Mouse (Mus musculus) thymus, adult 18-20 months (tissue): Measurements from ENCODE around the gene Lhx2.

Experiments
- DNase-seq, 2 experiments: peaks; one replicate each; pipeline ENCODE4 v3.0.0; 2022; ENCODE audit warnings: mixed read lengths in 2 of 2

Gene Lhx2

DNA sequence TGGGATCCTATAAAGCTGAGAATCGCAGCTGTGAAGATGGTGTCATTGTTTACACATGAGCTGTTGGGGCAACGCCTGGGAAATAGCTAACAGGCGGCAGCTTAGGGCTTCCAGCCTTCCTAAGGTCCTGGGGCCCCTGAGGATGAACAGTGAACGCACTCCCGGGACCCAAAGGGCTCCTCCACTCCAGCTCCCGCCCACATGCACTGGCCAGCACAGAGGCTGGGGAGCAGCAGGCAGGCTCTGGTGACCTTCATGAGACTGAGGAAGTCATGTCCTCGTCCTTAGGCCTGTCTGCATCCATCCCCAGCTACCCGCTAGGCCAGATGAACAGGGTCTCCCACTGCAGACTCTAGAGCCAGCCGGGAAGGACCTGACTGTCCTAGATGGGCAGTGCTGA is 27.9 kb downstream of the Lhx2 start:
- DNase-seq, result no peak

DNA sequence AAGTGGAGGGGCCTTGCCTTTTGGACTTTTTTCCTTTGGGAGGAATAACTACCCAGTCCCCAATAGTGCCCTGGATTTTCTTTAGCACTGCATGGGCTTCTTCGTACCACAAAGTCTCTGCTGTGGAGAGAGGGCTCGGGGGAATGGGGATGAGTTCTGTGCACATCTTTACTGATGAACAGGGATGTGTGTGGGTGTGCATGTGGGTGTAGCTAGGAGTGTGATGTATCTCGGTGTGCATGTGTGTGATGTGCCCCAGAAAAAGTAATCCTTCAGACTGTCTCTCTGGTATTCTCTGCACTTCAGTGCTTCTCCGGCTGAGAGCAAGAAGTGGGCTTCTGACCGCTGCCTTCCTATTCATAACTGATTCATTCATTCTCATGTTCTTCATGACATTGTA is 28.8 kb downstream of the Lhx2 start:
- DNase-seq, result no peak

DNA sequence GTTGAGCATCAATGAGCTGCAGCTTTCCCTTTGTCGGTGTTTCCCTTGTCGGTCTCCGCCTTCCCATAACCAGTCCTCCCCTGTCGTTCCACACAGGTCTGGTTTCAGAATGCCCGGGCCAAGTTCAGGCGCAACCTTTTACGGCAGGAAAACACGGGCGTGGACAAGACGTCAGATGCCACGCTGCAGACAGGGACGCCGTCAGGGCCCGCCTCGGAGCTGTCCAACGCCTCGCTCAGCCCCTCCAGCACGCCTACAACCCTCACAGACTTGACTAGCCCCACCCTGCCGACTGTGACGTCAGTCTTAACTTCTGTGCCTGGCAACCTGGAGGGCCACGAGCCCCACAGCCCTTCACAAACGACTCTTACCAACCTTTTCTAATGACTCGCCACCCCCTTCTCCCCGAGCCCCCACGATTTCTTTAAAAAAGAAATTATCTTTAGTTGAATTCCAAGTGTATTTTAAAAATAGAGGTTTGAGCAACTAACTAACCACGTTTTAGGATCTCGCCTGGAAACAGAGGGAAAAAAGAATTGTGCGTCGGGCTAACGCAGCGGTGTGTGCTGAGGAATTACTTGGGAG is 29.8 kb downstream of the Lhx2 start:
- peak; percentile 30 to 39 for DNase-seq

DNA sequence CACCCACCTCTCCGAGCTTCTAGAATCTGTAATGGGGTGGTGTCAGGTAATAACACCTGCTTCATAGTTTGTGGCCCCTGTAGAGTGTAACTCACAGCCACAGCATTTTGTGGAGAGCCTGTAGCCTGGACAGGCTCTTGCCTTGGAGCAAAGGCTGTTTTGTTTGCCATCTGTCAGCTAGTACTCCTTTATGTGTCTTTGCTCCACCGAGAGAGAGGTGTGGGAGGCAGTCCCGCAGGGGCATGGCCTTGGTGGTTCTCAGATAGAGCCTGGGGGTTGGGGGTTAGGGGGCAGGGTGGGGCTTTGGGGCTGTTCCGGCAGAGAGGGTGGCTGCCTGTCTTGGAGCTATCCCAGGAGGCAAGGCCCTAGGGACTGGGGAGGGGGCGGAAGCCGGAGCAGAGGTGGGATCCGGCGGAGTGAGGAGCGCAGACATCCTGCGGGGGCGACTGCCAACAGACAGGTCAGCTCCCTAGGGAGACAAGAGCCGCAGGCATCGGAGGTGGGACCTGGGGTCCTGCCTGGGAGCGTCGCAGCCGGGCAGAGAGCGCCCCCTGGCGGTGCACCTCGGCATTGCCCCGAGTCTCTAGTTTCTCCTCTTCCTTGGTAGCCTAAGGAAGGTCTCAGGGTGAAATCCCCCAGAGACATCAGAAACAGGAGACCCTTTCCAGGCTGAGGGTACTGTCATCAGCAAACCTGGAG is 36.7 kb downstream of the Lhx2 start:
- DNase-seq, result peak; percentile 30 to 34

DNA sequence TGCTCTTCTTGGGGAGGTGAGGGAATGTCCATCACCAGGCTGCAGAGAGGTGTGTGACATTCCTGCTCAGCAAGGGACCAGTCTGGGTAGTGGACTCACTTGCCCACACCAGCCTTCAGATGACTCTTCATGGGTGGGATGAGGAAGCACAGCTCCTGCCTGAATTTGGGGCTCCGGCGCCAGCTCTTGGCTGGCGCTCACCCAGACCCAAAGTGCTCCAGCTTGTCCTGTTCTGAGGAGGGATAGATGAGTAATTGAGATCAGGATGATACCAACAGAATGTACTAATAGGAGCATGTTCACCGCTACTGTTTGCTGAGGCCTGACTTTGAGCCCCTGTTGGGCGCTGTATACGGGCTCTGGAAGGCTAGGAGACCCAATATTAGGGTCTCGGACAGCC is 38.2 kb downstream of the Lhx2 start:
- no peak for DNase-seq

DNA sequence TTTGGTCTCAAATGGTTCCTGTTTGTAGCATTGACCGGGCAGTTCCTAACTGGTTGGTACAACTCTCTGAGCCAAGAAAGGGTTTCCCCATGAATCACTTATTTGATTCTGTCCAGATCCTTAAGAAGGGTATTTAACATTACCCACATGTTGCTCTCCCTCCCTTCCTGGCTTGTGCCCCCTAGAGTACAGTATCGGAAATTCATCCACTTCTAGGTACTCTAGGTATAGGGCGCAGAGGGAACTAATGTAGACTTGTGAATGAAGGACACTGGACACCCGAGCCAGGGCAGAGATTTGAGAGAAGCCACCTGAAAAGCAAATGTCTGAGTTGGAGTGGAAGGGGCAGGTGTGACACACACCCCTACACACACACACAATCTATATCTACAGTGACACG is 39.3 kb downstream of the Lhx2 start:
- DNase-seq, result no peak

DNA sequence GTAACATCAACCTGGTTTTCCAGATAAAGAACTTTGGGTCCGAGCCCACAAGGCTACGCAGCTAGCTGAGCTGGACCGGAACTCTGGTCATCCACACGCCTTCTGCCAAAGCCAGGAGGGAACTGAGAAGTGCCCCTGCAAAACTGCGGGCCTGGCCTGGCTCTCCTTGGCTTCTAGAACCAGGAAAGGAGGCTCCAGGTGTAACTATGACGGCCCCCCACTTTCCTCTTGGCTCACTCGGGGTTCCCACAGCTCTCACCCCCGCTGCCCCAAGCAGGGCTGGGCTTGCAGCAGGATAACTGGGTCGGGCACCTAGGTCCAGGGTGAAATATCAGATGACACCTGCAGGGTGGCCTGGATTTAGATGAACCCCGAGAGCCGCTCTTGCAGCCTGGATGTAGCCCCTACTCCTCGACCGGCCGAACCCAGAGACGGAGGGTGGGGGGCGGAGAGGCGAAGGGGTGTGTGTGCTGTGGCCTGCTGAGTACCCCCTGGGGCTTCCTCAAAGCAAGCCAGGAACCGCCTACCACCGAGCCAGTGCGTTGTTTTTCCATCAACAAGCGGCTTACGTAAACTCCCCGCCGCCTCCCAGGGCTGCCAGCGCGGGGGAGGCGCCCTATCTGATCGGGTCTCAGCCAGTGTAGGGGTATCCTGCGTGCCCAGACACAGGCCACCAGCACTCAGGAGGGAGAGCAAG is 39.9 kb downstream of the Lhx2 start:
- DNase-seq, result no peak

DNA sequence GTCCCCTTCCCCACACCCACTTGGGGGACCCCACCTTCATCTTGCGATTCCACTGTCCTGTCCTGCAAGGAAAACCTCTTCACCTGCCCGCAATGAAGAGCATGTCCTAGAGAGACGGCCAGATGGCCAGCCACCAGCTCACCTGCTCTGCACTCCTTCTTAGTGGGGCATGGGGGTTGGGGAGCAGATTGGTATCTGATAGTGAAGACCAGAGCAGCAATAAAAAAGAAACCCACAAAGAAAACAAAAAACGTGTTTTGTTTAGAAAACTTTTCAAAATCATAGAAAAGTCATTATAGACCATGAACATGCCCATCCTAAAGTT is 40.4 kb downstream of the Lhx2 start:
- no peak for DNase-seq

DNA sequence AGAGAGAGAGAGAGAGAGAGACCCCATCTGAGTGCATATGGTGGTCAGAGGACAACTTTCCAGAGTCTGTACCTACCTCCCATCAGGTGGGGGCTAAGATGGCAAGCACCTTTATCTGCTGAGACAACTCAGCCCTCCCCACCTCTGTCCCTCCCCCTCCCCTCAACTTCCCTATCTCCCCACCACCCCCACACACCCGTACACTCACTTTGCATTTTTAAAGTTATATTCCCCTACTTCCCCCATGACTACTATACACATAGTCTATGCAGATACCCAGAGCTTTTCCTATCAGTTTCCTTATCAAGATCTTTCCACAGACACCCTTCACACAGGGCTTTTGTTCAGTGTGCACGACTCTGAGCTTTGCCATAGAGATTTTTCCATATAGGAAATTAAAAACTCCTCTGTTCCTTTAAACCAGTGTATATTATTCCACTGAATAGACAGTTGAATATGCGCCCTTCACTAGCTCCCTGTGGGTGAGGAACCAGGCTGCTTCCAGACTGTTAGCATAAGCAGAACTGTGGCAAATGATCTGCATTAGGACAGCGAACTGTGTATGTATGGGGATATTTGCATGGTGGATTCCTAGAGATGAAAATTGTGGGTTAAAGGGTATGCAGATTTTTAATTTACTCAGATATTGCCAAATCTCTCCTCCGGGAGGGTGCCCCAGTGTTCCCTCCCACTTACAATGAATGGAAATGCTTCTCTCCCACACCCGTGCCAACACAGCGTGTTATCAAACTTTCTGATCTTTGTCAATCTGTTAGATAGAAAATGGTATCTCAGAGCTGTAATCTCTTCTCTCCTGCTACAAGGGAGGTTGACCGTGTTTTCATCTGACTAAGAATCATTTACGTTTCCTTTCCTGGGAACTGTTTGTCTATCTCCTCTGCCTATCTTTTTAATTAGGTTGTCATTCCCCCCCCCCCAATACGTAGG is 41.3 kb downstream of the Lhx2 start:
- DNase-seq, result no peak

DNA sequence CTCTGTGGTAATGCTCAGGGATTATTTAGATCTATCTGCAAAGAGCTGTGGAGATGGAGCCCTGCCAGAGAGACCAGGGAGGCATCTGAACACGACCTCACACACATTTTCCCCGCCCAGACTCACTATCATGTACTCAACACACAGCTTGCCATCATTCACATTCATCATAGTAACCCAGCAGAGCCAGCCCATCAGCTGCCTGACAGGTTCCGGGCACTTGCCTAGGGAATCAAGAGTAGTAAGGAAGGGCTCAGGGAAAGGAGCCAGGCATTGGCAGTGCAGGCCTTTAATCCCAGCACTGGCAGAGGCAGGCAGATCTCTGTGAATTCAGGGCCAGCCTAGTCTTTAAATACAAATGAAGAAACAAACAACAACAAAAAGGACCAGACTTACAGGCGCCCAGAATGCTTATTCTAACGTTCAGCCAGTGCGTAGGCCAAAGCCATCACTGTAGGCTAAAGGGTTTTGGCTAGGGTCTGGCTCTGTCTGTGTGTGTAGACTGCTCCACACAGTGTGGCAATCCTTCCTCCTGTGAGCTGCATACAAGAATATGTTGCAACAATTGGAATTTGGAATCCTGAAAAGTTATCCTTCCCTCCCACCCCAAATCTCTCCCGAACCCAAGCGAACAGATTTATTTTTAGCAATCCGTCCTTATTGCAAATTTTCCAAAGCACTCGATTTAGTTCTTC is 48.6 kb downstream of the Lhx2 start:
- no peak for DNase-seq

DNA sequence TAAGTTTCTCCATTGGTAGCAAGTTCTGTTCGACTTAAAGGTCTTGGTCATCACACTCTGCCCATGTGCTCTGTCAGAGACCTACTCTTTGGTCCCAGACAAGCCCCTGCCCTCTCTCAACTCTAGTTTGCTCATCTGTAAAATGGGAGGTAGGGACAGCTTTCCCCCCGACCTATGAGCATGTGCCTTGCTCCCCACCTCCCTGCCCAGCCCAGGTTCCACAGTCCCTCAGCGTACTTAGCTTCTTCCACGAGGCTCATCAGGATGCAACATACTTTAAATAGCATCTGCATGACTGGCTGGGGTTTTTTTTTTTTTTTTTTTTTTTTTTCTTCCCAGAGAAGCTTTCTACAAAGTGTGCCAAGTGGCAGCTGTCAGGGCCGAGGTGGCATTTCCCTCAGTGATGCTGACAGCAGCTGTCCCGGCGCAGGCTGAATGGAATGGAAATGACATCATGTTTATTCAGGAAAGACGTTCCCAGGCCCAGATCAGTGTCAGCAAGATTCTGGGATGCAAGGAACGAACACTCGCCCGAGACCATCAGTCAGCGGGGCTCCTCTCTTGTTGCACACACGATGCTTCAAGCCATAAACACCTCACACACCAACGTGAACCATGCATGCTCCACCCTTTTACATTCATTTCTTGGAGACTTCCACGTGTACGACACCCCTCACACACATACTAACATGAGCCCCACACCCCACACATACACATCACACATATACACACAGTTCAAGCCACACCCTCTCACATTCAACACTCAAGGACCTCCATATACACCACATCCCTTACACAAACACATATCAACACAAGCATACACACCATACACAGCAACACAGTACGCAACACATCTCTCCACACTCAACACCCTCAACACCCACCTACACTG is 56.1 kb downstream of the Lhx2 start:
- DNase-seq, result no peak

DNA sequence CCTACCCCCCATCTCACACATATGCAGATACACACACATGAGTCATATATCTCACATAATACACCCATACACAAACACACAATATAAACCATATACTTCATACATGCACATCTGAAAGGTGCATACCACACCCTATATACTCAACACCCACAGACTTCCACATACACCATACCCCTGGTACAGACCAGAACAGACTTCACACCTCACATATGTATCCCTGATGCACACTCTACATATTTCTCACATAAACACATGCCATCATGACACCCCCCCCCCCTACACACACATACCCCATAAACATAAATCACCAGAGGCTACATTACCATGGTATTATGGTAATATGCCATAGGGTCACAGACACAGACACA is 56.8 kb downstream of the Lhx2 start:
- no peak for DNase-seq

DNA sequence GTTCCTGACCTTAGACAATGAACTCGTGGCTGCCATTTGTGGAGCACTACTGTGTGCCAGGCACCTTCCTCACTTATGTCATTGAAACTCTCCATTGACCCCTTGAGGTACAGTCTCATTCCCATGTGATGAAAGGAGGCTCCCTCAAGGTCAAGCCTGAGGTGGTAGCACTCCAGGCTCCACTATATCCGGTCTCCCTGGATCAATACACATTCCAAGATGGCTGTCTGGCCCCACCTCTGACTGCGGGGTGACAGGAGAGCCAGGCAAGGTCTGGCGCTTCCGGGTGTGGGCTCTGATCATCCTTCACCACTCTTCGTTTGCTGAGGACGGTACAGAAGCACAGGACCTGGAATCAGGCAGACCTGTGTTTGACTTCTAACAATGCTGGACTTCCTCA is 58.2 kb downstream of the Lhx2 start:
- no peak for DNase-seq

DNA sequence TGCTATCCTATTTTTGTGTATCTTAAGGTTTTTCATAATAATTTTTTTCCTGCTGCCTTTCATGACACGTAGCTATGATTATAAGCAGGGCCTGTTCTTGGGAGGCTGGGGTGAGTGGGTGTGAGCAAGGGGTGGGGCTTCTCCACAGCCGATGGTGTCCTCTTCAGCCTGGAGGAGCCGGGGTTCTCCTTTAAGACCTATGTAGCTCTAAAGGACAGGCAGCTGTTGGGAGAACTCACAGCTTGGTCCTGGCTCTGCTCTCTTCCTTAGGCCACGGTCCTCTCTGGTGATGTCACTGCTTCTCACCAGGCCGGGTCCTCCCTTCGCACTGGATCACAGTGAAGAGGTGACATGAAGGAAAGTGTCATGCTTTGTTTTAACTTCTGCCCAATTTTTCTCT is 58.8 kb downstream of the Lhx2 start:
- DNase-seq, result no peak

DNA sequence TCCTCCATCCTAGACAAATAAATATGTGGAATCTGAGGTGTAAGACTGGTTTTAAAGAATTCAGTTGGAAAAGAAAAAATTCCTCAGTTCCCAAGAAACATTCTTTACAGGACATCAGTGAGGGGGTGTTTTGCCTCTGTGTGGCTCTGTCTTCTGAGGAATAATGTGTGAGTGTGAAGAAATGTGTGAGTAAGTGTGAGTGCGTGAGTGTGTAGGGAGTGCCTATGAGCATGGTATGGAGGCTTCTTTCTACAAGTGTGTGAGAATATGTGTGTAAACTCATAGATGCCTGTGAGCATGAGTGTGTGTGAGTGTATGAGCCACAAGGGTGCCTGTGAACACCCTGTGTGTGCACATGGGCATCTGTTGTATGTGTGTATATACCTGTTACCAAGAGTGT is 63.5 kb downstream of the Lhx2 start:
- no peak for DNase-seq

DNA sequence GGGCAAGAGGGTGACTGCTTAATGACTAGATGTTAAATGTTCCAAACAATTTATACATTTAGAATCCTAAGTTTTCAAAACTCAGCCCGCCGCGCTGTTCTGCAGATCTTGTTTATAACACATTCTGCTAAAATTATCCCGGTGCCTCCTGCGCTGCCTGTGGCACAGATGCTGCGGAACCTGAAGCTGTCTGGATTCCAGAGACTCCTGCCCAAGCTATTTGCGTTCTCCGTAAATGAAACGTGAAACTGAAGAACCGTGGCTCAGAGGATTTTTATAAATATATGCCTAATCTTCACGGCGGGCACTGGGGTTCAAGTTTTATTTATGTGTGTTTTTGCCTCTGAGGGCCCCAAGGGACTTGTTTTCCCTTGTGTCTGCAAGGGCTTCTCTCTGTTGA is 64.2 kb downstream of the Lhx2 start:
- no peak for DNase-seq

DNA sequence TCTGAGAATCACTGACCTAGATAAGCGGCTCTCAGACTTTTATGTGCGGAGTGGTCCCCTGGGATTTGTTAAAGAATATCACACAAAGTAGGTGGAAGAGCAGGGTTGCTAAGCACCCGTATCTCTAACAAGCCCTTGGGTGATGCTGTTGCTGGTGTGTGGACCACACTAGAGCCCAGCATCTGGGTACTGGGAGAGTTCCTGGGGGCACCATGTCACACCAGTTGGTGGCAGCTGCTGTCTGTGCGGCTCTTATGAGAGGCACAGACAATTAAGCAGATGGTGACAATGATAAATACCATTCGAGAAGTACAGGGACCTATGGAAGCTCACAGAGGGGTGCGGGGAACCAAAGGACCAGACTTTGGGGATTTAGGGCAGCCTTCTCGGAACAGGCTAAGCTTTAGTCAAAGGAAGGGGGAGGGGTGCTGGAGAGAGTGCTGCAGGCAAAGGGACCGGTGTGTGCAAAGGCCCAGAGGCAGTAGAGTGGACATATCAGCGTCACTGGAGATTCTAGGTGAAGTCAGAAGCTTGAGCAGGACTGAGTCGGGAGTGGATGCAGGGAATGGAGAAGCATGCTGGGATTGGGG is 65.0 kb downstream of the Lhx2 start:
- no peak for DNase-seq

DNA sequence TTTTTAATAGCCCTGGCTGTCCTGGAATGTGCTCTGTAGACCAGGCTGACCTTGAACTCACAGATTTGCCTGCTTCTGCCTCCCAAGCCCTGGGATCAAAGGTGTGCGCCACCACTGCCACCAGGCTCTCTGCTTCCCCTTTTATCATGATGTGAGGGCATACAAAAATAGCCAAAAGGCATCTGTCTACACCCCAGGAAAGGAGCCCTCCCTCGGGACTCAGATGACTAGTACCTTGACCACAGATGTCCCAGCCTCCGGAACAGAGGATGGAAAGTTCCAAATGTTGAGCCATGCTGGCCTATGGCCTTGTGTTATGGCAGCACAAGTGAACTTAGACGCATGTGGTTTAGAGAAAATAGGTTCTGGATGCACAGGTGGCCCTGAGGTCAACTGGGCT is 66.3 kb downstream of the Lhx2 start:
- no peak for DNase-seq

DNA sequence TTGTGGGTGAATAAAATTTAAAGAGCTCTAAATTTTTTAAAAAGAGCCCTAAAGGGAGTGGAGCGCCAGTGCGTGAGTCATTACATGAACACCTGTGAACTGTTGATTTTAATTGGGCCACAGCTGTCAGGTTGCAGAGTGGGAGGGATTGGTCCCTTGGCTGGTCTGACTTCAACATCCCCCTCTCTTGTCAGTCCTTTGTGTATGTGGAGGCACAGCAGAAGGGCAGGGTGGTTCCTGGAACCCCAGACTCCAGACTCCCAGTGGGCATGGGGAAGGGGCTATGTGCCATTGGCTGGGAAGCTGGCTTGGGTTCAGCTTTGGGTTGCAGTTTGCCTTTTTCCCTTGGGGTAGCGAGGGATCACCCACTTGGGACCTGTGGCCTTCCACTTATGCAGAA is 70.2 kb downstream of the Lhx2 start:
- no peak for DNase-seq

DNA sequence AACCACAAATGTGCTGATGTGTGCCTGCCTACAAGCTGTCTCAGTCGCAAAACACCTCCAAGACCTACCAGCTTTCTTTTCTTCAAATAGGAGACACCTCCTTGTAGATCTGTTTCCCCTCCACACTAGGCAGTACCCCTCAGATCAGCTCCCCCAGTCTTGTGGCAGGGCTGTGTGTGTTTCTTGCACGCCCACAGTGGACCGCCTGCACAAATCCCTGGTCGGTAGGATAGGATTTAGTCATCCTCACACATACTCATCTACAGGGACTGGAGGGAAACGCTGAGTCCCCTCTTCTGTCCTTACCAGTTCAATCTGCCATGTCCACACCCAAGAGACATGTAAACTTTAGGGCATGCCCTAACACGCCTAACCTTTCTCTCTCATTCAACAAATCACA is 71.1 kb downstream of the Lhx2 start:
- DNase-seq, result no peak

DNA sequence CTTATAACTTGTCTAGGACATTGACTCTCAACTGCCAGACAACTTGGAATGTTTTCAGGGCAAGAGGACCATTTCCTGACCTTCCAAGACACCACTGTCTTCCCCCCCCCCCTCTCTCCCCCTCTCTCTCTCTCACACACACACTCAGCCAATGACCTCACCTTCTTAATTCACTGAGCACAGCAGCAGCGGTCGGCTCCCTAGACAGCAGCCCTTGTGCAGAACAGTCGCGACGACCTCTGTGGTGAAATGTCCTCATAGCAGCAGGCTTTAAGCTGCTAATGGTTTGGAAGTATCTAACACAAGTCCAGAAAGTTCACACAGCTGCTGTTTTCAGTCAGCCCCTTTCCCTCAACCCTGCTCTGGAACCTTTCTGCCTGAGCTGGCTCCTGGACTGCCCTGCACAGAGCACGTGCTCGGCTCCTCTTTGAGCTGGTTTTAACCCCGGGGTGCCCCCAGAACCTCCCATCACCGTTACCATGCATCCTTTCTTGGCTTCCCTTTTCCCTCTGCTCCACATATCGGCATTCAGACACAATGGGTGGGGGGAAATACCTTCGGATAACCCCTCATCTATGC is 73.6 kb downstream of the Lhx2 start:
- no peak for DNase-seq
